Mouse (Mus musculus) embryo, embryonic 10.5 days (tissue): ENCODE measurements around the gene Timm50.

Source experiments
- DNase-seq: peaks from one replicate; pipeline ENCODE4 v3.0.0-alpha.2; 2015; ENCODE audit warnings: low spot score

The Timm50 gene

GRCm38 (mm10) chr7:28326457-28326856, 14.6 kb upstream of the Timm50 start:
- DNase-seq = no peak

GRCm38 (mm10) chr7:28325293-28325692, 13.4 kb upstream of the Timm50 start:
- no peak for DNase-seq

- no peak for DNase-seq
Measured at GRCm38 (mm10) chr7:28321974-28322720, 10.3 kb upstream of the Timm50 start.

- DNase-seq = no peak
Measured at GRCm38 (mm10) chr7:28318714-28319113, 6.8 kb upstream of the Timm50 start.

GRCm38 (mm10) chr7:28318036-28318435, 6.2 kb upstream of the Timm50 start:
- DNase-seq = no peak

GRCm38 (mm10) chr7:28311151-28311925, 534 bp downstream of the Timm50 start:
- no peak for DNase-seq

GRCm38 (mm10) chr7:28309737-28310136, 2.1 kb downstream of the Timm50 start:
- DNase-seq = peak; percentile 45

- no peak for DNase-seq
Measured at GRCm38 (mm10) chr7:28306216-28306615, 5.7 kb downstream of the Timm50 start.

- no peak for DNase-seq
Measured at GRCm38 (mm10) chr7:28305641-28306040, 6.2 kb downstream of the Timm50 start.

- peak; percentile 84 for DNase-seq
Measured at GRCm38 (mm10) chr7:28301616-28302433, 10.0 kb downstream of the Timm50 start, which contains the start of gene Dll3. Dll3 (minus strand) TSS chr7:28302238.

GRCm38 (mm10) chr7:28298837-28299625, 12.8 kb downstream of the Timm50 start:
- DNase-seq = peak; percentile 90

- peak; percentile 87 for DNase-seq
Measured at GRCm38 (mm10) chr7:28294481-28294880, 17.4 kb downstream of the Timm50 start.

- DNase-seq = peak; percentile 73
Measured at GRCm38 (mm10) chr7:28290638-28291590, 21.0 kb downstream of the Timm50 start, which contains the start of gene Selenov. Selenov (minus strand) TSS chr7:28291186.

GRCm38 (mm10) chr7:28290165-28290564, 21.7 kb downstream of the Timm50 start:
- DNase-seq = peak; percentile 53

GRCm38 (mm10) chr7:28280630-28281029, 31.2 kb downstream of the Timm50 start:
- DNase-seq = no peak

GRCm38 (mm10) chr7:28278279-28278652, 33.6 kb downstream of the Timm50 start:
- DNase-seq = no peak

GRCm38 (mm10) chr7:28277615-28278278, 34.1 kb downstream of the Timm50 start, which contains the start of gene Eid2b:
Eid2b (plus strand) TSS chr7:28277739.
- peak; percentile 95 for DNase-seq

GRCm38 (mm10) chr7:28277237-28277614, 34.6 kb downstream of the Timm50 start:
- no peak for DNase-seq

GRCm38 (mm10) chr7:28271761-28272160, 40.1 kb downstream of the Timm50 start:
- no peak for DNase-seq

GRCm38 (mm10) chr7:28269355-28269754, 42.5 kb downstream of the Timm50 start:
- no peak for DNase-seq
